Mouse (Mus musculus) neural tube, embryonic 11.5 days (tissue): ENCODE results near the gene Tstd3. TPM values are rescaled to one million over a fixed set of nuclear protein-coding genes. Genes with fewer than 3 reads are reported as not detected.

Experiments used
- ATAC-seq: fragments of 200-750 bp; cut with Nextera tagmentation; 2 replicates; pipeline ENCODE4 v1.8.0; 2017; ENCODE audit warnings: moderate number of reproducible peaks, mild to moderate bottlenecking, moderate TSS enrichment, moderate library complexity; ENCODE audit not compliant: insufficient read depth, low FRiP score, low TSS enrichment
- DNase-seq: peaks from one replicate; pipeline ENCODE4 v3.0.0-alpha.2; 2015; ENCODE audit warnings: low spot score
- H3K27ac ChIP-seq: fragments of 300-500 bp; sonication (generic); 2 replicates; pipeline ENCODE4 v1.5.1; 2014; ENCODE audit warnings: low read depth, mild to moderate bottlenecking, low read length
- H3K27me3 ChIP-seq: fragments of 300-500 bp; sonication (generic); 2 replicates; pipeline ENCODE4 v1.6.1; 2014; ENCODE audit warnings: mild to moderate bottlenecking, low read length, mixed read lengths; ENCODE audit not compliant: control insufficient read depth, insufficient read depth
- H3K36me3 ChIP-seq: fragments of 300-500 bp; sonication (generic); 2 replicates; pipeline ENCODE4 v1.6.1; 2014; ENCODE audit warnings: mild to moderate bottlenecking, low read length, moderate library complexity, mixed read lengths; ENCODE audit not compliant: control insufficient read depth, insufficient read depth
- H3K4me1 ChIP-seq: fragments of 300-500 bp; sonication (generic); 2 replicates; pipeline ENCODE4 v1.6.1; 2014; ENCODE audit warnings: low read length, mixed read lengths; ENCODE audit not compliant: control insufficient read depth, insufficient read depth
- H3K4me2 ChIP-seq: fragments of 300-500 bp; sonication (generic); 2 replicates; pipeline ENCODE4 v1.6.1; 2014; ENCODE audit warnings: low read depth, mild to moderate bottlenecking, moderate library complexity
- H3K4me3 ChIP-seq: fragments of 300-500 bp; sonication (generic); 2 replicates; pipeline ENCODE4 v1.5.1; 2014; ENCODE audit warnings: low read depth, low read length
- H3K9ac ChIP-seq: fragments of 300-500 bp; sonication (generic); 2 replicates; pipeline ENCODE4 v1.6.1; 2014; ENCODE audit warnings: mild to moderate bottlenecking, low read length
- H3K9me3 ChIP-seq: fragments of 300-500 bp; sonication (generic); 2 replicates; pipeline ENCODE4 v1.6.1; 2016; ENCODE audit warnings: low read length; ENCODE audit not compliant: control insufficient read depth
- WGBS: fragments of 180-500 bp; shearing (Covaris S2); extraction: QIAGEN DNeasy Blood & Tissue Kit; methylation state at CpG from one replicate; pipeline ENCODE4 v1.1.7; 2014; 5-methylcytosine and 5-hydroxymethylcytosine counted together
- polyA plus RNA-seq: library from polyadenylated mRNA; unstranded; fragments of >200 nt; fragmentation: Nextera tagmentation; extraction: Ambion mirVana; gene quantifications from 2 replicates; pipeline ENCODE4 v1.2.1, GENCODE M21; 2014

The Tstd3 gene
- polyA plus RNA-seq, 1 experiment from 2014 or later = 27.5 TPM

DNA sequence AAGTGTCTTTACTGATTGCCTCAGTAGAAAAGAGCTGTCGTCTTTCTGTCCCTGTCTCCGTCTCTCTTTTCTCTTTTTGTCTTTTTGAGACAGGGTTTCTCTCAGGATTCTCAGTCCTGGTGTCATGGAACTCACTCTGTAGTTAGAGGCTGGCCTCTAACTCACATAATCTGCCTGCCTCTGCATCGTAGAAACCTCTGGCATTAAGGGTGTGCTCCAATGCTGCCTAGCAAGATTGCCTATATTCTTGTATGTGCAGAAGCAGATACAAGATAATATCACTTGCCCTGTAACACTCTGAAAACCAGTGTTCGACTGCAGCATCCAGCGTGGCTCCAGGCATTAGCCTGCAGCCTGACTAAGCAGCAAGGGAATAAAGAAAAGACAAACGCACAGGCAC is 21.9 kb upstream of the Tstd3 start:
- Histone ChIP-seq H3K4me3 (no peak overlapping the region), H3K9me3 (no peaks in the 10 kb centered on the region), H3K9ac (no peak overlapping the region), H3K4me1 (no peaks in the 10 kb centered on the region), H3K4me2 (no peak overlapping the region), H3K27ac (no peak overlapping the region), H3K36me3 (no peaks in the 10 kb centered on the region), H3K27me3 (no peaks in the 10 kb centered on the region)
- DNase-seq = no peak
- ATAC-seq = no peak
- 89% methylated on average over 6 of the region's 6 CpGs for WGBS

DNA sequence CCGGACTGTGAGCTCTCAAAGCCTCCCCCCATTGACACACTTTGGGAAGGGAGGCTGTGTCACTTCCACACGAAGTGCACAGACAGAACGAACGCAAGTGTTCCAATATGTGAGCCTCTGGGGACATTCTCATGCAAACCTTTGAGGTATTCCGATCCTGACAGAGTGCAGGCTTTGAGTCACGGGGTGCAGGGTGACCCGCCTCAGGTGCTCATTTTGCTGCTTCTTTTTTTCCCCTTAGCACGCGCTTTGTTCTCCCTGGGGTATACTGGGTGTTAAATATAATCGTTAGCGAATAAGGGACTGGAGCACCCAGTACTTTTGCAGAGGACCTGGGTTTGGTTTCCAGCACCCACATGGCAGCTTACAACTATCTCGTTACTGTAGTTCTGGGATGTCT is 19.3 kb upstream of the Tstd3 start:
- H3K4me3 ChIP-seq = no peak overlapping the region
- no peaks in the 10 kb centered on the region for H3K4me1 ChIP-seq
- DNase-seq = no peak
- ATAC-seq = no peak
- H3K27me3 ChIP-seq = no peaks in the 10 kb centered on the region
- no peak overlapping the region for H3K4me2 ChIP-seq
- no peak overlapping the region for H3K9ac ChIP-seq
- 0 out of 2 replicates have a peak, but pooled peaks cover 2% of the 10 kb centered on the region for H3K36me3 ChIP-seq
- H3K9me3 ChIP-seq = no peaks in the 10 kb centered on the region
- WGBS = 96% methylated on average over 12 of the region's 12 CpGs
- no peak overlapping the region for H3K27ac ChIP-seq

DNA sequence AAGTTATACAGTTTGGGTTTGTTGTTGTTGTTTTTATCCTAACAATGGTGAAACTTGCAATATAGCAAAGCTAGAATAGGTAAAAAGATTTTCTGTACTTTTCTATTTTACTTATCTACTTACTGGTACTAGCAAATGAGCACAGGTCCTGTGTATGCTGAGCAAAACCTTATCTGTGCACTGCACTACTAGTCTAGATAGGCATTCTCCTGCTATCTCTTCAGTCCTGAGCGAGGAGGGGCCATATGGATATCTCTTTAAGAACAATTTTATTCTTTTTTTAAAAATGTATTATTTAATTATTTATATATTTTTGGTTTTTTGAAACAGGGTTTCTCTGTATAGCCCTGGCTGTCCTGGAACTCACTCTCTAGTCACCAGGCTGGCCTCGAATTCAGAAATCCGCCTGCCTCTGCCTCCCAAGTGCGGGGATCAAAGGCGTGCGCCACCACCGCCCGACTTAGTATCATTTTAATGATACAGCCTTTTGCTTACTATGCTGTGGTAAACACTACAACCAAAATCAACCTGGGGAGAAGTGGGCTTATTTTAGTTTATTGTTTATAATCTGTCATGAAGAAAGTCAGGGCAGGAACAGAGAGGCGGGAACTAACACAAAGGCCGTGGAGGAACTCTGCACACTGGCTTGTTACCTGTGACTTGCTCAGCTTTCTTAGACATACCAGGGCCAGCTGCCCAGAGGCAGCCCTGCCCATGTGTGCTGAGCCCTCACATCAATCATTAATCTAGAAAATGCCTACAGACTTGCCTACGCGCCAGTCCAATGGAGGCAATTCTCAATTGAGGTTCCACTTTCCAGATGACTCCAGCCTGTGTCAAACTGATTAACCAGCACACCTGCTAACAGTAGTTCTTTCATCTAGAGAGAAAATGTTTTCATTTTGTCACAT is 14.1 kb upstream of the Tstd3 start:
- H3K27ac ChIP-seq = no peak overlapping the region
- DNase-seq (no peak), ATAC-seq (no peak)
- no peaks in the 10 kb centered on the region; the same call in 1 of the 2 replicates for H3K4me1 ChIP-seq
- H3K9ac ChIP-seq = no peak overlapping the region
- H3K4me3 ChIP-seq = no peak overlapping the region
- 96% methylated on average over 12 of the region's 12 CpGs for WGBS
- H3K36me3 ChIP-seq = 0 out of 2 replicates have a peak, but pooled peaks cover 2% of the 10 kb centered on the region
- H3K27me3 ChIP-seq = no peaks in the 10 kb centered on the region
- H3K4me2 ChIP-seq = no peak overlapping the region
- H3K9me3 ChIP-seq = no peaks in the 10 kb centered on the region

DNA sequence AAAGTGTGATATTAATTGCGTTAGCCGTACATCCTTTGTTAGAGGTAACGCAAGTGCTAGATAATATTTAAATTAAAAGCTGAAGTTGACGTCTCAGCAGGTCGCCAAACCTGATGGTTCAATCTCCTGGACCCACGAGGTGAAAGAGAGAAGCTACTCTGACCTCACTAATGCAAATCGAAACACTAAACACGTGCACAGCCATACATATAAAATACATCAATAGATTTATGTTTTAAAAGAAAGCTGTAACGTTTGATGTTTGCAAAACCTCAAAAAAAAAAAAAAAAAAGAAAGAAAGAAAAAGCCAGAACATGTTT is 9.9 kb upstream of the Tstd3 start:
- H3K4me3 ChIP-seq = peak overlapping the region; percentile 82
- H3K27ac ChIP-seq = no peak overlapping the region
- no peaks in the 10 kb centered on the region for H3K9me3 ChIP-seq
- peak overlapping the region; percentile 82; the same call in 1 of the 2 replicates for H3K9ac ChIP-seq
- H3K27me3 ChIP-seq = no peaks in the 10 kb centered on the region
- no peaks in the 10 kb centered on the region; the same call in 1 of the 2 replicates for H3K4me1 ChIP-seq
- 15% methylated on average over 9 of the region's 9 CpGs for WGBS
- ATAC-seq (no peak), DNase-seq (no peak)
- no peaks in the 10 kb centered on the region for H3K36me3 ChIP-seq
- peak overlapping the region; percentile 61 for H3K4me2 ChIP-seq

DNA sequence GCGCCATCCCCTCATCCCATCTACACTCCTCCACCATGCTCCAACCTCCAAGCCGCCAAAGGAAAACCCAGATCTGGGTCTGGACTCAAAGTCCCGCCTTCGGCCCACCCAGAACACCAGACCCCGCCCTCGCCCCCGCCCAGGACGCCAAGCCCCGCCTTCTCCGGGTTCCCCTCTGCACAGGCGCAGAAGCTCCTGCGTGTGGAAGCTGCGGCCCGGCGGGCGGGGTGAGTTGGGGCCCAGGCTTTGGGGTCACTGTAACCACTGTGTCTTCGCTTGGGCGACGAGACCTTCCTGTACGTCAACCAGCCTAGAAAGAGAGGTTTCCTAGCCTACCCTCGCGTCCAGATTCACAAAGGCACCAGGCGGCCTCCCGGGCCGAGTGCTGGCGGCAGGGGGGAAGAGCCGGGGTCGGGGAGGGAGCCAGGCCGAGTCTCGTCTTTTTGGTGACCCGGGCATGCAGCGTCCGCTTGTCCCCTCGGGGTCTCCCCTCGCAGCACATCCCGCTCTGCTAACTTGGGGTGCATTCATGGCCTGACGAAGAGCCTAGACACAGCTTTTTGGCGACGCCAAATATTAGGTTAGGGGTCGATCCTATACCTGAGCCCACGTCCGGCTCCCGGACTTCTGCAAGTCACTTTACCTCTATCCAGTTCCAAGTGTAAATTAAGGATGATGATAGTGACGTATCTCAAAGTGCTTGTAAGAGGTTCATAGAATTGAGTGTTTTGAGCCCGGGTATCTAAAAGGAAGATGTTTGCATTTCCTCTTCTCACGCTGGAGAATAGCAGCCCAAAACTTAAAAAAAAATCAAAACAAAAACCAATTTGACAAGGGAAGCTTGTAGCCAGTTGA is 9.3 kb upstream of the Tstd3 start:
- ATAC-seq (peak; percentile 96), DNase-seq (peak; percentile 94)
- no peaks in the 10 kb centered on the region for H3K9me3 ChIP-seq

DNA sequence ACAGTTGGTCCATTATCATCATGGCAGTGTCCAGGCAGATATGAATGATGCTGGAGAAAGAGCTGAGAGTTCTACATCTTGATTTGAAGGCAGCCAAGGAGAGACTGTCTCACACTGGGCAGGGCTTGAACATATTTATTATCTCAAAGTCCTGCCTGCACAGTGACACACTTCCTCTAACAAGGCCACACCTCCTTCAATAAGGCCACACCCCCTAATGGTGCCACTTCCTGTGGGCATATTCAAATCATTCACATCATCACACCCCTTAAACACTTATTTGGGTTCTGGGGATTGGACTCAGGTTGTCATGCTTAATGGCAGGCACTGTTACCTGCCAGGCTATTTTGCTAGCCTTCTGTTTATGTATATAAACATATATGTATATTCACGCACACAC is 5.3 kb upstream of the Tstd3 start:
- H3K4me1 ChIP-seq = no peaks in the 10 kb centered on the region; the same call in 1 of the 2 replicates
- DNase-seq = no peak
- no peak for ATAC-seq
- H3K36me3 ChIP-seq = no peaks in the 10 kb centered on the region
- H3K9me3 ChIP-seq = no peaks in the 10 kb centered on the region
- no peak overlapping the region for H3K4me2 ChIP-seq
- no peak overlapping the region for H3K4me3 ChIP-seq
- no peak overlapping the region for H3K9ac ChIP-seq
- H3K27me3 ChIP-seq = no peaks in the 10 kb centered on the region
- WGBS = 95% methylated on average over 1 of the region's 1 CpGs
- H3K27ac ChIP-seq = no peak overlapping the region

More for the DNA sequence above, 9.3 kb upstream of the Tstd3 start:
- WGBS = 0% methylated on average over 46 of the region's 46 CpGs
- peak overlapping the region; percentile 82 for H3K4me3 ChIP-seq
- no peaks in the 10 kb centered on the region for H3K27me3 ChIP-seq
- H3K9ac ChIP-seq = peak overlapping the region; percentile 82
- no peak overlapping the region for H3K27ac ChIP-seq
- H3K4me1 ChIP-seq = no peaks in the 10 kb centered on the region; the same call in 1 of the 2 replicates
- peak overlapping the region; percentile 61 for H3K4me2 ChIP-seq
- no peaks in the 10 kb centered on the region for H3K36me3 ChIP-seq

DNA sequence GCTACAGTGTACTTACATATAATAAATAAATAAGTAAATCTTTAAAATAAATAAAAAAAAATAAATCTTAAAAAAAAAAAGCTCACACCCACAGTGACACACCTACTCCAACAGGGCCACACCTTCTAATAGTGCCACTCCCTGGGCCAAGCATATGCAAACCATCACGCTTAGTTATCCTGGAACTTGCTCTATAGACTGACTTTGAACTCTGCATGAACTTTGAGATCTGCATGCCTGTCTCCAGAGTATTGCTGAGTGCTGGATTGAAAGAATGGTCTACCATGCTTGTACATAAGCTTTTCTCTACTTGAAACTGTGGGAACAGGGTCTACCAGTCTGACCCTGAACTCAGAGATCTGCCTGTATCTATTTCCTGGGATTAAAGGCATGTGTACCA is 4.1 kb upstream of the Tstd3 start:
- 88% methylated on average over 1 of the region's 1 CpGs for WGBS
- Histone ChIP-seq H3K4me2 (no peak overlapping the region), H3K4me1 (no peaks in the 10 kb centered on the region; the same call in 1 of the 2 replicates), H3K9me3 (no peaks in the 10 kb centered on the region), H3K27me3 (no peaks in the 10 kb centered on the region), H3K27ac (no peak overlapping the region), H3K9ac (no peak overlapping the region), H3K4me3 (no peak overlapping the region), H3K36me3 (no peaks in the 10 kb centered on the region)
- DNase-seq (no peak), ATAC-seq (no peak)

DNA sequence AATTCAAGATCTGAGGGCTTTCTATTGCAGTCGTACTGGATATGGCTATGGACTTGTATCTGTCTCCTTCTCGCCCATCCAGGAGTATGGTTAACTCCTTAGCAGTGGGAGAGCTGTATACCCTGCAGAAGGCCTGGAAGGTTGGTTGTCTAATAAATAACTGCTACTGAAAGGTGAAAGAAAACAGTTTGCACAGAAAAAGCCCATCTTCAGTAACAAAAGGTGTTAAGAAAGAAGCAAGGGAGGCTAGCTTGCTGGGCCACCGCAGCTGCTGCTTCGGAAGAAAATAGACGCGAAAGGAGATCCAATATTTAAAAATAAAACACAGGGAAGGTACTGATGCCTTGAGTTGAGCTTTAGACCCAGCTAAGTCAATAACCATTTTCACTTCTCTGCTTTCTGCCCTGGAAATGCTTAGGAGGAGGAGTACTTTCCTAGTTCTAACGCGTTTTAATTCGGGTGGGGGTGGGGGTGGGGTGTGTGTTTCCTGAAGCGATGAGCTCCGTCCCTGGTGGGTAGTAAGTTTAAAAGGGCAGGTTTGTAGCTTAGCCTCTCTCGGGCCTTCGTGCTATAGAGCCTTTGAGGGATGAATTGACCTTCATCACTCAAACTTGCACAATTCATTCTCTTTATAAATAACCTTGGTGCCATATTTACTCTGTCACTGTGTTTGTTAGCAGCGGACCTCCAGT is 695 bp downstream of the Tstd3 start:
- Histone ChIP-seq H3K9me3 (no peaks in the 10 kb centered on the region), H3K4me3 (peak overlapping the region; percentile 49), H3K4me1 (no peaks in the 10 kb centered on the region; the same call in 1 of the 2 replicates), H3K4me2 (peak overlapping the region; percentile 52), H3K27ac (no peak overlapping the region), H3K9ac (peak overlapping the region; percentile 64), H3K36me3 (no peaks in the 10 kb centered on the region), H3K27me3 (no peaks in the 10 kb centered on the region)
- peak; percentile 29; the same call in 1 of the 2 replicates for ATAC-seq
- WGBS = 22% methylated on average over 14 of the region's 14 CpGs
- DNase-seq = no peak
